25 mouse cellular contexts compared by ENCODE assay signal in genomic region chr10:109132091-109132573, GRCm38 (mm10).
DNase-seq lines count a peak whose midpoint lies in the region; ATAC-seq lines count a peak whose summit lies in the region.
"Had no signal": no experiment of that assay in that cellular context is flagged by ENCODE, and none has a peak within 500 bp of the region (broad histone marks: within the 10 kb centered on the region; RNA-seq: fewer than 3 reads in every experiment).

No protein-coding gene starts in this region.

- no peak overlapping the region for H3K27ac ChIP-seq in forebrain, embryonic 14.5 days (ENCODE audit: low read depth, low read length)
- H3K27ac ChIP-seq in forebrain, embryonic 13.5 days, result no peak overlapping the region
- H3K27ac ChIP-seq: embryonic facial prominence, embryonic 10.5 days; embryonic facial prominence, embryonic 13.5 days; hindbrain, embryonic 12.5 days; hindbrain, embryonic 15.5 days had no signal

- no peaks in the 10 kb centered on the region for H3K9me3 ChIP-seq in forebrain, embryonic 14.5 days (replicated peaks; ENCODE audit: control insufficient read depth, low read length)
- no peaks in the 10 kb centered on the region for H3K9me3 ChIP-seq in forebrain, embryonic 13.5 days (replicated peaks)
- H3K9me3 ChIP-seq: embryonic facial prominence, embryonic 10.5 days; embryonic facial prominence, embryonic 13.5 days; hindbrain, embryonic 12.5 days; hindbrain, embryonic 15.5 days had no signal

- intact Hi-C loops in left cerebral cortex, postnatal 25 days (cut with DNase I), result no loop called here

- H3K27me3 ChIP-seq in forebrain, embryonic 14.5 days (replicated peaks; ENCODE audit: control insufficient read depth, insufficient read depth, low read length), result no peaks in the 10 kb centered on the region
- no peaks in the 10 kb centered on the region for H3K27me3 ChIP-seq in forebrain, embryonic 13.5 days
- H3K27me3 ChIP-seq: embryonic facial prominence, embryonic 13.5 days; hindbrain, embryonic 12.5 days; hindbrain, embryonic 15.5 days had no signal

- H3K36me3 ChIP-seq in forebrain, embryonic 14.5 days (ENCODE audit: control insufficient read depth, insufficient read depth, low read length), result no peaks in the 10 kb centered on the region
- no peaks in the 10 kb centered on the region for H3K36me3 ChIP-seq in forebrain, embryonic 13.5 days (ENCODE audit: poor library complexity, severe bottlenecking)
- H3K36me3 ChIP-seq: embryonic facial prominence, embryonic 10.5 days; embryonic facial prominence, embryonic 13.5 days; hindbrain, embryonic 12.5 days; hindbrain, embryonic 15.5 days had no signal

- no peak overlapping the region for H3K9ac ChIP-seq in forebrain, embryonic 14.5 days (ENCODE audit: low read length)
- no peak overlapping the region for H3K9ac ChIP-seq in forebrain, embryonic 13.5 days
- H3K9ac ChIP-seq: embryonic facial prominence, embryonic 13.5 days; hindbrain, embryonic 12.5 days; hindbrain, embryonic 15.5 days had no signal

- no peak overlapping the region for H3K4me3 ChIP-seq in forebrain, embryonic 14.5 days (ENCODE audit: low read depth, low read length)
- no peak overlapping the region for H3K4me3 ChIP-seq in forebrain, embryonic 13.5 days
- H3K4me3 ChIP-seq: embryonic facial prominence, embryonic 10.5 days; embryonic facial prominence, embryonic 13.5 days; erythroblast, embryonic 14.5 days; hindbrain, embryonic 12.5 days; hindbrain, embryonic 15.5 days had no signal

- peak; percentile 33 for DNase-seq in forebrain, embryonic 14.5 days (ENCODE audit: low spot score)
- no peak for DNase-seq in frontal cortex, postnatal 14 days (ENCODE audit: low spot score in 2 of 2)
- peak; percentile 27 to 66 for DNase-seq in left cerebral cortex, postnatal 25 days (ENCODE audit: low spot score in 2 of 2)
- DNase-seq in left cerebral cortex, adult 11 months (ENCODE audit: low spot score), result no peak
- peak; percentile 64 for DNase-seq in brain, adult 2 months (ENCODE audit: low read depth, low spot score)
- no peak for DNase-seq in thymus, postnatal 10 days (ENCODE audit: low spot score in 2 of 2)
- DNase-seq: adrenal gland, adult 8-10 months; adrenal gland, postnatal 25 days; cerebellum, adult 11-12 months; cerebellum, adult 8-10 months; cerebellum, postnatal 10 days; cerebellum, postnatal 36 days; embryo, embryonic 11 days; gastrocnemius, postnatal 10 days; heart, adult 11 months had no signal

- no peaks in the 10 kb centered on the region for H3K4me1 ChIP-seq in forebrain, embryonic 14.5 days (ENCODE audit: control insufficient read depth, insufficient read depth, low read length)
- no peaks in the 10 kb centered on the region for H3K4me1 ChIP-seq in forebrain, embryonic 13.5 days
- H3K4me1 ChIP-seq: embryonic facial prominence, embryonic 10.5 days; embryonic facial prominence, embryonic 13.5 days; hindbrain, embryonic 12.5 days; hindbrain, embryonic 15.5 days had no signal

- no peak for ATAC-seq in forebrain, embryonic 14.5 days
- no peak for ATAC-seq in forebrain, embryonic 13.5 days
- ATAC-seq in frontal cortex, adult (ENCODE audit: low TSS enrichment), result peak; percentile 69
- ATAC-seq: activated CD4-positive, CD25-positive, alpha-beta regulatory T cell, adult 4 months; intestine, postnatal 0 days had no signal

- no peak overlapping the region for H3K4me2 ChIP-seq in forebrain, embryonic 14.5 days (ENCODE audit: low read length)
- H3K4me2 ChIP-seq in forebrain, embryonic 13.5 days, result no peak overlapping the region
- H3K4me2 ChIP-seq: embryonic facial prominence, embryonic 13.5 days; heart, embryonic 11.5 days; hindbrain, embryonic 12.5 days; hindbrain, embryonic 15.5 days had no signal

- 65% methylated on average over 8 of the region's 8 CpGs for WGBS in forebrain, embryonic 14.5 days
- WGBS in forebrain, embryonic 13.5 days, result 74% methylated on average over 8 of the region's 8 CpGs

Comparison
In these comparisons a context has a peak if more than half of its experiments do, and no peak if none do; other contexts are left out.
1. DNase-seq: peak in forebrain, embryonic 14.5 days (single experiment), left cerebral cortex, postnatal 25 days (2 of 2) and brain, adult 2 months (single experiment); none in frontal cortex, postnatal 14 days (0 of 2), left cerebral cortex, adult 11 months (single experiment) and thymus, postnatal 10 days (0 of 2).